Mouse (Mus musculus) brain, embryonic 14.5 days (tissue): ENCODE data around the gene Foxk1.

Experiments used
- CTCF ChIP-seq: fragments of 200-500 bp; IDR thresholded peaks from 2 replicates; pipeline ENCODE4 v1.5.1; 2012; ENCODE audit warnings: inconsistent platforms, mild to moderate bottlenecking, moderate library complexity, borderline replicate concordance; ENCODE audit not compliant: insufficient read depth, insufficient read length; ENCODE audit errors: extremely low read depth
- POLR2A ChIP-seq: fragments of 200-500 bp; IDR thresholded peaks from 2 replicates; pipeline ENCODE4 v1.6.1; 2012; ENCODE audit warnings: mild to moderate bottlenecking, inconsistent platforms, borderline replicate concordance; ENCODE audit not compliant: poor library complexity, insufficient read depth, insufficient read length, severe bottlenecking; ENCODE audit errors: extremely low read depth

DNA sequence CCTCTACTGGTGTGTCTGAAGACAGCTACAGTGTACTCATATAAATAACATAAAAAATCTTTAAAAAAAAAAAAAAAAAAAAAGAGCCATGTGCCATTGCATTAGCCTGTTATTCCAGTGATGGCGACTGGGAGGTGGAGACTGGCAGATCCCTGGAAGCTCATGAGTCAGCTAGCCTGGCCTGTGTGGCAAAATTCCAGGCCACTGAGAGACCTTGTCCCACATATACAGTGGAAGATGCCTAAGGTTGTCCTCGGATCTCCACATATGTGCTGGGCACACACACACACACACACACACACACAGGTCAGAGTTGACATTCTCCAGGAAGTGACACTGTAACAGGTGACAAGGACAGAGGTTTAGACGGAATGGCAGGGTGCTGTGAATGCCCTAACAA, 46.2 kb upstream of the Foxk1 start:
- no peak for TF ChIP-seq CTCF
- no peak for TF ChIP-seq POLR2A
